Mouse (Mus musculus): Measurements from ENCODE around the gene Mtmr12. TPM values are rescaled to one million over a fixed set of nuclear protein-coding genes. Genes with fewer than 3 reads are reported as not detected.
"Not testable (repeated sequence)": the region's sequence is repeated elsewhere in the genome, so short reads cannot be mapped to it uniquely, and the experiment has no call there.

The Mtmr12 gene
- polyA plus RNA-seq, 1 experiment from 2014 or later = 15.1 TPM

GRCm38 (mm10) chr15:12216798-12217197 lies 12.0 kb downstream of the Mtmr12 start:
- H3K27me3 ChIP-seq (ENCODE audit: insufficient read depth, poor library complexity, severe bottlenecking) = peaks cover 25% of the 10 kb centered on the region
- H3K36me3 ChIP-seq = no peaks in the 10 kb centered on the region
- no peak overlapping the region for H3K27ac ChIP-seq
- no peaks in the 10 kb centered on the region for H3K9me3 ChIP-seq
- H3K4me3 ChIP-seq = no peak overlapping the region
- H3K4me1 ChIP-seq (replicated peaks) = peaks cover 41% of the 10 kb centered on the region
- WGBS = 83% methylated on average over 13 of the region's 13 CpGs
- no peak for DNase-seq (ENCODE audit: low spot score)

GRCm38 (mm10) chr15:12217332-12217731 lies 12.5 kb downstream of the Mtmr12 start:
- not testable (repeated sequence) for H3K9me3 ChIP-seq; H3K36me3 ChIP-seq; H3K4me3 ChIP-seq; DNase-seq (ENCODE audit: low spot score); H3K27ac ChIP-seq
- Histone ChIP-seq H3K4me1 (replicated peaks) (peaks cover 47% of the 10 kb centered on the region), H3K27me3 (ENCODE audit: insufficient read depth, poor library complexity, severe bottlenecking) (peaks cover 25% of the 10 kb centered on the region)
- 90% methylated on average over 3 of the region's 3 CpGs for WGBS

DNA sequence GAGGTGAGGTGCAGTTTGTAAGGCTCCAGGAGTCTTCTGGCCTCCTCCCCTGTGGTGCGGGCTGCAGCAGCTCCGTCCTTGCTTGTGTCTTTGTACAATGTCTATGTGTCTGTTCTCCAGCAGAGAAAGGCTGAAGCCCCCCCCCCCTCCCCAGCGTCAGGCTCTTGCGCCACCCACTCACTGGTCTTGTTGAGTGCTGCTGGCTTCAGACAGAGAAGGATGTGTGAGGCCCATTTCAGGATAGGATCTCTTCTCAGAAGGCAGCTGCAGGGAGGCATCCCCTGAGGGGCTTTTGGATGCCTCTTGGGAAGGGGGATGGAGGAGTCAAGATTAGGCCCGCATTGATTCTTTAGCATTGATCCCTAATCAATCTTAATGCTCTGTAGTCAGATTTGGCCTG lies 13.0 kb downstream of the Mtmr12 start:
- WGBS = 38% methylated on average over 5 of the region's 5 CpGs

DNA sequence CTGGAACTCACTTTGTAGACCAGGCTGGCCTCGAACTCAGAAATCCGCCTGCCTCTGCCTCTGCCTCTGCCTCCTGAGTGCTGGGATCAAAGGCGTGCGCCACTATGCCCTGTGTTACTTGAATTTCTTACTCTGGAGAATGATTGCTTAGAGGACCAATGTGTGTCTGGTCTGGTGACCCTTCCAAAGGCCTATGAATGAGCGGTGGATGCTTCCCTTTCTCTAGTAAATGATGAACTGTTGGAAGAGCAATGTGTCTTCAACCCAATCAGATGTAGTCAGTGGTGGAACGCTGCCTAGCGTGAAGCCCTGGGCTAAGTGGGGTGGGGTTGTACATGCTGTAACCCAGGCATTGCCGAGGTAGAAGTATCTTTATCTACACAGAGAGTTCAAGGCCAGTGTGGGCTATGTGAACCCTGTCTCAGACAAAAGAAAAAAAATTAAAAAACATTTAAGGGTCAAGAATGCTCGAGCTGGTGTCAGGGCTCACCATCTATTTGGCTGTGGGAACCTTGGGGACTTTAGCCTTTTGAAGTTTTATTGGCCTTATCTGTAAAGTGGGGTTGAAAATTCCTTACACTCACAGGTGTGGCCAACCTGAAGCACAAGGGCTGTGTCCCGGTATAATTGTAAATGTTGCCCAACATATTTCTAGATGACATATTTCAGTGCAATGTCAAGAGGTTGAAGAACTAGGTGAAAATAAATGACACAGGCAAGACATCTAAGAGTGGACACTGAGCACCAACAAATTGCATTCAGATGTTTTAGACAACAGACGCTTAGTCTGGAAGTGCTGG lies 14.0 kb downstream of the Mtmr12 start:
- no peak for DNase-seq (ENCODE audit: low spot score)
- Histone ChIP-seq H3K9me3 (no peaks in the 10 kb centered on the region), H3K4me3 (no peak overlapping the region), H3K4me1 (replicated peaks) (peaks cover 56% of the 10 kb centered on the region), H3K36me3 (no peaks in the 10 kb centered on the region), H3K27ac (no peak overlapping the region), H3K27me3 (ENCODE audit: insufficient read depth, poor library complexity, severe bottlenecking) (peaks cover 25% of the 10 kb centered on the region)
- 93% methylated on average over 11 of the region's 11 CpGs for WGBS

More for the DNA sequence above, 13.0 kb downstream of the Mtmr12 start:
- no peak overlapping the region for H3K4me3 ChIP-seq
- peaks cover 52% of the 10 kb centered on the region for H3K4me1 ChIP-seq (replicated peaks)
- no peaks in the 10 kb centered on the region for H3K36me3 ChIP-seq
- no peaks in the 10 kb centered on the region for H3K9me3 ChIP-seq
- peak; percentile 40 for DNase-seq (ENCODE audit: low spot score)
- peak overlapping the region; percentile 50; the same call in 1 of the 2 replicates for H3K27ac ChIP-seq
- peaks cover 25% of the 10 kb centered on the region for H3K27me3 ChIP-seq (ENCODE audit: insufficient read depth, poor library complexity, severe bottlenecking)

DNA sequence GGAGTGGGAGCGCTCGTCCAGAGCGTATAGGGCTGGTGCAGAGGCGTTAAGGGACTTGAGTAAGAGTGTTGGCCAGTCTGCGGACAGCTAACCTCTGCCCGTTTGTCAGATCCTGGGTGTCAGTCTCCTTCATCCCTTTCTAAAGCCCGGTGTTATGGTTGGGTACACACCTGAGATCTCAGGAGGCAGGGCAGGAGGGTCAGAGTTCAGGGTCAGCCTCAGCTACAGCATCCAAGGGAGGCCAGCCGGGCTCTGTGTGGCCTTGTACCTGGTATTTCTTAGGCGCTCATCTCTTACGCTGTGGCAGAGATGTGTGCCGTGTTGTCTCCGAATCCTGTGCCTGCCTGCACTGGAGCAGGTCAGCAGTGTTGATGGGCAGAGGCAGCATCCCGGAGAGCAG lies 16.3 kb downstream of the Mtmr12 start:
- H3K9me3 ChIP-seq = no peaks in the 10 kb centered on the region
- H3K4me3 ChIP-seq = no peak overlapping the region
- peak overlapping the region; percentile 35; the same call in 1 of the 2 replicates for H3K27ac ChIP-seq
- peaks cover 37% of the 10 kb centered on the region for H3K27me3 ChIP-seq (ENCODE audit: insufficient read depth, poor library complexity, severe bottlenecking)
- DNase-seq (ENCODE audit: low spot score) = no peak
- H3K36me3 ChIP-seq = no peaks in the 10 kb centered on the region
- 85% methylated on average over 13 of the region's 13 CpGs for WGBS
- H3K4me1 ChIP-seq (replicated peaks) = peaks cover 63% of the 10 kb centered on the region

GRCm38 (mm10) chr15:12222564-12223302 lies 17.9 kb downstream of the Mtmr12 start:
- no peaks in the 10 kb centered on the region for H3K36me3 ChIP-seq
- peak overlapping the region; percentile 30 for H3K27ac ChIP-seq
- H3K27me3 ChIP-seq (ENCODE audit: insufficient read depth, poor library complexity, severe bottlenecking) = peaks cover 47% of the 10 kb centered on the region
- WGBS = 12% methylated on average over 8 of the region's 8 CpGs
- DNase-seq (ENCODE audit: low spot score) = peak; percentile 38
- no peaks in the 10 kb centered on the region for H3K9me3 ChIP-seq
- peaks cover 56% of the 10 kb centered on the region for H3K4me1 ChIP-seq (replicated peaks)
- H3K4me3 ChIP-seq = no peak overlapping the region; the same call in 1 of the 2 replicates

DNA sequence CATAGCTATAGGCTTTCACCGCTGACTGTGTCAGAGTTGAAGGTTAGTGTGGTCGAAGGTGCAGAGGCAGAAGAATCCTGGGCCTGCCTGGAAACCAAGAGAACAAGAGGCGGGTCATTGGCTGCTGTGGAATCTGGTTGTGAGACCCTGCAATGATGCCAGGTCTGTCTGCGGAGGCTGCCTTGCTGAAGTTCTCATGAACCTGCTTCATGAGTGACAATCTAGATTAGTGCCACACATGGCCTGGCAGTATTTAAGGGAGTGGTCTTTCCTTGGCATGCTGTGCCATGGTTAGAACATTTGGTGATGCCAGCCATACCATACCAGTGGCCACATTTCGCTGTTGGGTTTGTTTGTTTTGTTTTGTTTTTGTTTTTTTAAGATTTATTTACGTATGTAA lies 18.6 kb downstream of the Mtmr12 start:
- no peak for DNase-seq (ENCODE audit: low spot score)
- no peak overlapping the region for H3K4me3 ChIP-seq
- H3K27ac ChIP-seq = peak overlapping the region; percentile 35; the same call in 1 of the 2 replicates
- H3K9me3 ChIP-seq = no peaks in the 10 kb centered on the region
- 48% methylated on average over 6 of the region's 6 CpGs for WGBS
- peaks cover 57% of the 10 kb centered on the region for H3K4me1 ChIP-seq (replicated peaks)
- H3K36me3 ChIP-seq = no peaks in the 10 kb centered on the region
- peaks cover 47% of the 10 kb centered on the region for H3K27me3 ChIP-seq (ENCODE audit: insufficient read depth, poor library complexity, severe bottlenecking)

DNA sequence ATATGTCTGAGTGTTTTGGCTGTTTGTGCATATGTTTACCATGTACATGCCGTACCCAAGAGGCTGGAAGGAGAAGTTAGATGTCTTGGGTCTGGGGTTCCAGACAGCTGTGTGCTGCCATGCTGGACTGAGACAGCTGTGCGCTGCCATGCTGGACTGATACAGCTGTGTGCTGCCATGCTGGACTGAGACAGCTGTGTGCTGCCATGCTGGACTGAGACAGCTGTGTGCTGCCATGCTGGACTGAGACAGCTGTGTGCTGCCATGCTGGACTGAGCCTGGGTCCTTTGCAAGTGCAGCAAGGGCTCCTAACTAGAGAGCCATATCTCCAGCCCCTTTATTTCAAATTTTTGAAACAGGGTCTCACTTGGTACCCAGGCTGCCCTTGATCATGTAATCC lies 19.4 kb downstream of the Mtmr12 start:
- no peak overlapping the region; the same call in 1 of the 2 replicates for H3K27ac ChIP-seq
- 92% methylated on average over 2 of the region's 2 CpGs for WGBS
- H3K4me1 ChIP-seq (replicated peaks) = peaks cover 53% of the 10 kb centered on the region
- no peak overlapping the region for H3K4me3 ChIP-seq
- no peak for DNase-seq (ENCODE audit: low spot score)
- no peaks in the 10 kb centered on the region for H3K9me3 ChIP-seq
- H3K36me3 ChIP-seq = no peaks in the 10 kb centered on the region
- peaks cover 44% of the 10 kb centered on the region for H3K27me3 ChIP-seq (ENCODE audit: insufficient read depth, poor library complexity, severe bottlenecking)

DNA sequence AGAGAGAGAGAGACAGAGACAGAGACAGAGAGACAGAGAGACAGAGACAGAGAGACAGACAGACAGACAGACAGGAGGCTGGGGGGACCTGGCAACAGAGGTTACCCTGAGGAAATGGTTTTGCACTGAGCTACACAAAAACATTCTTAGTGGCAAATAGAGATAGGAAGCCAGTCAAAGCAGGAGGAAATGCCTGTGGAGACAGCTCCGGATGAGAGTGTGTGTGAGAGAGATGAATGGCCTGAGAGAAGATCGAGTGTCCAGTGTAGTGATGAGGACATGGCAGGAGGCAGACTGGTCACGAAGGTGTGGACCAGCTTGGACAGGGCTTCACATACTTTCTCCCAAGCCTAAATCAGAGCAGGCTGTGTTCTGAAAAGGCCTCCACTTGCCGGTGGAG lies 20.2 kb downstream of the Mtmr12 start:
- Histone ChIP-seq H3K4me1 (replicated peaks) (peaks cover 53% of the 10 kb centered on the region), H3K36me3 (no peaks in the 10 kb centered on the region), H3K27ac (no peak overlapping the region), H3K27me3 (ENCODE audit: insufficient read depth, poor library complexity, severe bottlenecking) (peaks cover 36% of the 10 kb centered on the region), H3K9me3 (no peaks in the 10 kb centered on the region), H3K4me3 (no peak overlapping the region)
- WGBS = 64% methylated on average over 4 of the region's 4 CpGs
- no peak for DNase-seq (ENCODE audit: low spot score)

DNA sequence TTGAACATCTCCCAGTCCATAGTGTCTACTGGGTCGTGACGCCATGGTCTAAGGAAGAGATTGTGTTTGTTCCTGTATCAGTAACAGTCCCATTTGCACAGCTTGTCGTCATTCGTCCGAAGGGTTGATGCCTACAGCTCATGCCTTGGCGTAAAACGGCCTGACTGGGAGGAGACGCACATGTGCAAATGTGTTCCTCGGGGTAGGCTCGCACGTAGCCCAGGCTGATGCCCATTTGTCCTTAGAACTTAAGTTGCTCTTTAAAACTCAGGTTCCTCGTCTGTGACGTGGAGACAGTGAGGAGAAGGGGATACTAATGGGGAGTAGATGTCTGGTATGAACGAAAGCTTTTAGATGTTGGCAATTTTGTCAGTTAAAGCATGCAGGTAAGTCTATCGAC lies 22.1 kb downstream of the Mtmr12 start:
- no peak overlapping the region for H3K27ac ChIP-seq
- H3K27me3 ChIP-seq (ENCODE audit: insufficient read depth, poor library complexity, severe bottlenecking) = peaks cover 22% of the 10 kb centered on the region
- H3K9me3 ChIP-seq = no peaks in the 10 kb centered on the region
- 96% methylated on average over 15 of the region's 15 CpGs for WGBS
- peaks cover 3% of the 10 kb centered on the region for H3K36me3 ChIP-seq
- H3K4me3 ChIP-seq = no peak overlapping the region
- DNase-seq (ENCODE audit: low spot score) = no peak
- H3K4me1 ChIP-seq (replicated peaks) = peaks cover 38% of the 10 kb centered on the region

- Histone ChIP-seq H3K27ac (no peak overlapping the region), H3K9me3 (no peaks in the 10 kb centered on the region), H3K27me3 (ENCODE audit: insufficient read depth, poor library complexity, severe bottlenecking) (peaks cover 22% of the 10 kb centered on the region), H3K36me3 (peaks cover 7% of the 10 kb centered on the region), H3K4me1 (replicated peaks) (peaks cover 36% of the 10 kb centered on the region), H3K4me3 (no peak overlapping the region)
- DNase-seq (ENCODE audit: low spot score) = no peak
- 87% methylated on average over 4 of the region's 4 CpGs for WGBS
Measured at GRCm38 (mm10) chr15:12227355-12227754, 22.5 kb downstream of the Mtmr12 start.

GRCm38 (mm10) chr15:12229603-12230242 lies 24.9 kb downstream of the Mtmr12 start:
- Histone ChIP-seq H3K4me1 (replicated peaks) (peaks cover 21% of the 10 kb centered on the region), H3K27ac (no peak overlapping the region), H3K9me3 (no peaks in the 10 kb centered on the region), H3K4me3 (no peak overlapping the region), H3K27me3 (ENCODE audit: insufficient read depth, poor library complexity, severe bottlenecking) (peaks cover 22% of the 10 kb centered on the region), H3K36me3 (peaks cover 28% of the 10 kb centered on the region)
- DNase-seq (ENCODE audit: low spot score) = no peak
- WGBS = 87% methylated on average over 10 of the region's 10 CpGs

Data from hindbrain, embryonic 10.5 days (tissue).